Mouse (Mus musculus) adipocyte (in vitro differentiated cells): ENCODE data around the gene Pcsk5.

Experiments
- DNase-seq: peaks from one replicate; pipeline ENCODE4 v3.0.0-alpha.2; 2016; ENCODE audit warnings: low spot score

Pcsk5 gene

DNA sequence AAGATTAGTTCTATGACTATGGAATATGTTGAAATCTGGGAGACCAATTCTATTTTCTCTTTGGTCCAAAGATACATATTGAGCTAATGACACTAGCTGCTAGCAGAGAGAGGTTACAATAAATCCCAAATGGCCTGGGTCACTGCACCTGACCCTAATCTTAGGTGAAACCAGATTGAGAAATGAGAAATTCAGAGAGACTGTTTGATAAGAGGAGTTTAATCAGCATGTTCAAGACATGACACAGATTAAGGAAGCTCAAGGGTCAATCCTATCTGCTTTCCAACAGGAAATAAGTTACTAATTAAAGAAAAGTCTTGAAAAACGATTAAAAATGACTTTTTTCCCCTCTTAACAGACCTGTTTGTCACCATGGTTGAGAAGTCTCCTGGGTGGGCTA is 96.0 kb downstream of the Pcsk5 start:
- DNase-seq = no peak

DNA sequence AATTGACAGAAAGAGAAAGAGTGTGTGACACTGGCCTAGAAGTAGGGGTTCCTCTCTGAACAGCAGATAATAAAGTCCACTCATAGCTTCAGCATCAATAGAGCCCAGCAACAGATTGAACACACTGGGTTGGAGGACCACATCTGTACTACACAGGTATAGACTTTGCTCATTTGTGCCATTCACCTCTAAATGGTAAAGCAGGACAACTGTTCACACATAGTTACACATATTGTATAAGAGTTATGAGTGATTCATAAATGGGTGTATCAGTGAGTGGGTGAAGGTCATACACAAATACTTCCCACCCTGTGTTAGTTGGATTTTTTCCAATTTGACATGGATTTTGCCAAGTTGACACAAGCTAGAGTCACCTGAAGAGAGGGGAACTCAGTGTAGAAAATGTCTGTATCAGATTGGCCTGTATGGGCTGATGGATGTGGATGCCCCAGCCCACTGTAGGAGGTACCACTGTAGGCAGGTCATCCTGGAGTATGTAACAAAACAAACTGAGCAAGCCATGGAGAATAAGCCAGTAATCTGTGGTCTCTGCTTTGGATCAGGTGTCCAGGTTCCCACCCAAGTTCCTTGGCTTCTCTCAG is 104.7 kb downstream of the Pcsk5 start:
- DNase-seq = no peak

DNA sequence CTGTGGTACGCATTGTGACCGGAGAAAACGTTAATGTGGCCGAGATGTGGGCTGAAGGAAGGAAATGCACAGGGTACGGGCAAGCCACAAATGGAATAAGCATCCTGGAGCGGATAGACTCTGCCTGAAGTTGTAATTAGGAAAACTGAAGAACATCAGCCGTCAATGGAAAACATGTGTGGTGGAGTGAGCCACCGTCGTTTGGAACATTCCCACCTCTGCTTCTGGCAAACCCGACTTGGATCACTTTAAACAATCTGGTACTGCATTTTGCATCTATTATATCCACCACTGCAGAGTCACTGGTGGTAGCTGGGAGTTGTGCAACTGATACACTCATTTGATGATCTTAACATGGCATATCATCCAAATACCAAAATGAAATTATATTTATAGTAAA is 120.4 kb downstream of the Pcsk5 start:
- no peak for DNase-seq

DNA sequence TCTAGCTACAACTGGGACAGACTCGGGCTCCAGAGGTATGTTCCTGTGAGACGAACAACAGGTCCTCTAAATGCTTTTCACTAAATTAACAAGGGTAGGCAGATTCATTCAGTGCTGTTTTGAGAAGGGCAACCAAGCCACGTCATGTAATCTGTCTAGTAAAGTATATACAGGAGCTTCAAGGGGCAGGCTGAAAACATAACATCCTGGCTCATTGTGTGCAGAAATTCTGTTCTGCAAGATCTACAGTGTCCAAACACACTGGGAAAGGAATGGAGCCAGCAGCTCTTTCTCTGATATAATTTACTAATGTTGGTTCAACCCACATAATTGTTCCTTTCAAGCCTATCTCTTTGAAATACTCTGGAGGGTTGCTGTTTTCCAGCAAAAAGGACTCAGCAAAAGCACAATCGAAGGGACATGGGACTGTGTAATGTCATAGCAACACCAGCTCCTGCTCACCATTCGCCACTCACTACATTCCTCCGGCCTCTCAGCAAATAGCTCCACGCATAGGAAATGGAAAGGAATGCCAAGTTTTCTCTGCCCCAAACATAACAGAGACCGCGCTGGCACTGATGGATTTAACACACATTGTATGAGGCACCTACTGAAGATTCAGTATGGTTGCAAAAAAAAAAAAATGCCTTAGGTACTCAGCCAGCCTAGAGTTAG is 122.0 kb downstream of the Pcsk5 start:
- DNase-seq = no peak

DNA sequence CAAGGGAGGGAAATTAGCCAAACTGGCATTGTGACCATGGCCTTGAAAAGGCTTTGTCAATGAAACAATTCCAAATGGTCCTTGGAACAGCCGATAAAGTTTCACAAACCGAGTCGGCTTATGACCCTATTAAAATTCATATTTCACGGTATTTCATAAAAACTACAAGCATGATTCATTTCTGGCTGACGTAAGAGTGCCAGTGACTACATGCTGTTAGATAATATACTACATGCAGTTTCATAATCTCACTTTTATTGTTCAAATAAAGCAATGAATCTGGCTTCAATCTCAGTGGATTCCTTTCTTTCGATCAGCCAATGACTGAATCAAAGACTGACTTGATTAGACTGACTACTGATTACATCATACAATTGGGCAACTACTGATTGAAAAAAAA is 145.8 kb downstream of the Pcsk5 start:
- peak; percentile 2 for DNase-seq

DNA sequence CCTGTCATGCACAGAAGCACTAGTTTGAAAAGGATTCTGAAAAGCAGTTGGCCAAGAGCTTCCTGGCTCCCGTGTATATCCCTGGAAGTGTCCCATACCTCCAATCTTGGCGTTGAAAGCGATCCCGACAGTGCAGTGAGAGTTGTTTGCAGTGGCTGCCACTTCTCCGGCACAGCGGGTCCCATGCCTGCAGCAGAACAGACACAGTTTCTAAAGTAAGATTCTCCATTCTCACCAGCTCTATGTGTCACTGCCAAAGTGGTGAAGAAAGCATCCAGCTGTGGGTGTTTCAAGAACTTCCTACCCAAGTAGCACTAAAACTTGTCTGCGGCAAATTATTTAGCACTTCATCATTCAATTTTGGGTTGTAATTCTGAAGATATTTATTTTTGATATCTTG is 159.1 kb downstream of the Pcsk5 start:
- DNase-seq = no peak

DNA sequence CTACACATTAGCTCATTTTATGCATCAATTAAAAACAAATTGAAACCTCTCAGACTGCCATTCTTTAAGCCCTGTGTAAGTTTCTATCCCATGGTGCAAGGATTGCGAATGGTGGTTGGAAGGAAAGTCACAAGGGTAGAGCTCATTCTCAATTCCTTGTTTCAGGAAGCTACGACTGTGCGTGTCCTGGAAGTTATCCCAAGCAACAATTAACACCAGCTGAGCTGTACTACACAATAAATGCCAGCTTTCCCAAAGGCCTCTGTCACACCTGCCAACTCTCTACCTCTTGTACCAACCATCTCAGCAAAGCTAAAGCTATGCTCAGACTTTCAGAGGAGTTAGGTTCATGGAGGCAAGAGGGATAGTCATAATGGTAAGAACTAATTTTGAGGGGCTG is 174.8 kb downstream of the Pcsk5 start:
- DNase-seq = no peak

DNA sequence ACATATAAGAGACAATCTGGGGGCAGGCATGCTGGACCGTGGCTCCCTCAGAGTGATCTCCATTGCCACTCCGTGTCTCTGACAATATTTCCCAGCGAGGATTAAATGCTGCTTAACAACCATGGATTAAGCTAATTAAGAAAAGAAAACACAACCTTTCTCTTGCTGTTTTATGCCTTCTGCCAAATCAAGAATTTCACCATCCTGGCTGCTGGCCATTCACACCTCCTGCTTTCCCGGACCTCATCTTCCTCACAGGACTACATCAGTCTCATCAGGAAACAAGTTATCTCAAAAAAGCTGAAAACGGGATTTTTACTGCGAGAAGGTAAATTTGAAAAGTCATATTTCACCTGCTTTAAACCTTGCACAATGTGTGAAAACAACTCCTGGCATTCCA is 175.2 kb downstream of the Pcsk5 start:
- no peak for DNase-seq

DNA sequence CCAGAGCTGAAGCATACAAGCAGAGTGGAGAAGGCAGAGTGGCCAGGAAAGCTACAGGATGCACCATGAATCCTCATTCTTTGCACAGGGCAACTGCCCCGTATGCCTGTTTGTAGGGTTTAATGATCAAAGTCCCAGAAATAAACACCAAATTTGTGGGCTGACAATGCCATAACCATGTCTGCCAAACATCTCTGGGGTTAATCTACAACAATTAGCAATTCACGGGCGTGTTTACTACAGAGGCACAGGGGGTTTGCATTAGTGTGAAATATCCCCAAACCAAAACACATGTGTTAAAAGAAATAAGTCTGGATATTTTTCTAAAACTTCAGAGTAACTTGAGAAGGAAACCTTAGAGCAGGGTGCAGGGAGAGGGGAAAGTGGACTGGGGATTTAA is 178.1 kb downstream of the Pcsk5 start:
- DNase-seq = no peak

DNA sequence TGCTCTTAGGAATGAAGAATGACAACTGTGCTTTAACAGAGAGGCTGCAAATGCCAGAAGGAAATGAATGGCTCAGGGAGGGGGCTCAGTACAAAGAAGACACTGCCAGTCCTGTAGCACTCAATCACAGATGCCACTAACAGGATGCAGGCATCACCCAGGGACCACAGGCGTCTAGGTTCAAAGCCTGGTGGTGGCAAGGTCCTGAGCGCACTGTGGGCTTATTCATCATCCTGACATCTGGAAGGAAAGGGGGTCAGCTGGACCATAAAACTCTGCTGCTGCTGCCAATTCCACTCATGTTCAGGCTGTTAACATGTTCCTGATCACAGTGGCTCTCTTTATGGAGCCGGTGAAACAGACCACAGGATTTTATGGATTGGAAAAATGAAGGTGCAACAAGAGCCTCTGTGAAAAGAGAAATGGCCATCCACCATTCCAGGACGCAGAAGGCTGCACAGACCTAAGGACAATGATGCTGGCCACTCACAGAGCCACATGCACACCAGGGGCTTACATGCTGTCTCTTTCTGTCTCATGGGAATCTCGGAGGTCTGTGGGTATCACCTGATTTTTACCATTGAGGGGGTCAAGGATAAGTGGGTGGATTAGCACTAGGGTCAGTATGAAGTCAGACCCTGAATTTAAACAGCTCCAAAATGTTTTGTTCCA is 186.5 kb downstream of the Pcsk5 start:
- DNase-seq = no peak

DNA sequence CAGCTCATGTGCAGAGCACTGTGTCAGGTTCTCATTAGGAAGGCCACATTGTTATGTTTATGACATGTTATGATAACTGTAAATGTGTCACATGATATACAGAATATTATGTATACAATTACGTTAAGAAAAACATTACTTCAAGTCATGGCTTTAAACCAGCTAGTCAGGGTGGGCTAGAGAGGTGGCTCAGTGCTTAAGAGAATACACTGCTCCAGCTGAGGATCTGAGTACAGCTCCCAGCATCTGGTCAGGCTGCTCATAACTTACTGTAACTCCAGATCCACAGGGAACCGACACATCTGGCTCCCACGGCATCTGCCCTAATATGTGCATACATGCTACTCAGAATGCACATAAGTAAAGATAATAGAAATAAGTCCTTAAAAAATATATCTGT is 187.5 kb downstream of the Pcsk5 start:
- no peak for DNase-seq

DNA sequence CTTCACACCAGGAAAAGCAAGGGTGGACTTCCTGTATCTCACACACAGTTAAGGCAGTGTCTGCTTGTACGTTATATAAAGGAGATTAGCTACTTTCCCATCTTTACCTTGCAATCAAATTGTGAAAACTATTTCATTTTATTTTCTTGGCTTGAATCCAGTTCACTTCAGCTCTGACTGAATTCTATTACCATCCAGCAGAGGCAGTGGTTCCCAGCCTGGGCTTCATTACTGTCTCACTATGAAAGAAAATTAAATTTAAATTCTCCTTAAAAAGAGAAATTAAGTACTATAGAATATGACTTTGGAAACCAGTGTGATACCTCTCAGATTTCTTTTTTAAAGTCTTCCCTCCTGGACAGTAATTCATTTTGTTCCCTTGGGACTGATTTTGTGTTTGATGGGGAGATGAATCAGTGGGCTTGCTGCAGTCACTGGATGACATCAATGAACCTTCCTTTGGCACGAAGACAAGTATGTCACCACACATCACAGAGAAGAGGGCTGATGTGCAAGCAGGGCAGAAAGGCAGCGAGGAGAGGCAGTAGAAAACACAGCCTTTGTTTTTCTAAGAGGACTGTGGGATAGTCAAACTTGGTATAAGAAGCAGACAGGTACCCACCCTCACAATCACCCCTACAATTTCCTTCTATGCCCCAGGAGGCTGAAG is 194.2 kb downstream of the Pcsk5 start:
- DNase-seq = no peak

DNA sequence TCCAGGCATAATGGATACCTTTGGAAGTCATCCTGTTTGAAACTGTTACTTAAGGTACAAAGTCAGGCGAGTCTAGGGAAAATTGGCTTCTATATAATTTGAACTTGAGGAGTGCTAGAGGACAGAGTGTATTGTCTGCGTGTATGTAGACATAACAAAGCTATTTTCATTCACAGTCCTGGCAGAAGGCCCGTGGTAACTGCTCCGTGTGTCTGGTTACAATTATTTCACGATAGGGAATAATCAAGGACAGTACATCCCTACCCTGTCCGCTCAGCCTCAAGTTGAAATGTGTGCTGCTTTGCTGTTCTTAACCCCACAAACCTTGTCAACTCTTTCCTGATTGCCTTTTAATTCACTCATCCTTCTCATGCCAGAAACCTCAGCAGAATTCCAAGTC is 201.4 kb downstream of the Pcsk5 start:
- DNase-seq = no peak

DNA sequence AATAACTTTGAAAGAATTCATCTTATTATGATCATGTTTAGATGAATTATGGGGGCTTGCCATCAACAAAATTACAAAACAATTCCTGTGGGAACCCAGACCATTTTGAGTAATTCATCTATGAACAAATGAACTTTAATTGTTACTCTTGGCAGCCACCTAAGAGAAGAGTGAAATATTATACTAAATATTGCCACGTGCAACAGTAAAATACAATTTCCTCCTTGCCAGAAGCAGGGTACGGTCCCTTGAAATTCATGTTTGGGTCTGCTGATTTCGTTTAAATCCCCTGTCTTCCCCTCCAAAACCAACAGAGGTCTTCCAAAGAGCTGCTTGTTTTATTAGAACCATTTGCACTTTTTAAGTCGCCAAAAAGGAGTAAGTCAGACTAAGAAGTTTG is 221.8 kb downstream of the Pcsk5 start:
- no peak for DNase-seq

DNA sequence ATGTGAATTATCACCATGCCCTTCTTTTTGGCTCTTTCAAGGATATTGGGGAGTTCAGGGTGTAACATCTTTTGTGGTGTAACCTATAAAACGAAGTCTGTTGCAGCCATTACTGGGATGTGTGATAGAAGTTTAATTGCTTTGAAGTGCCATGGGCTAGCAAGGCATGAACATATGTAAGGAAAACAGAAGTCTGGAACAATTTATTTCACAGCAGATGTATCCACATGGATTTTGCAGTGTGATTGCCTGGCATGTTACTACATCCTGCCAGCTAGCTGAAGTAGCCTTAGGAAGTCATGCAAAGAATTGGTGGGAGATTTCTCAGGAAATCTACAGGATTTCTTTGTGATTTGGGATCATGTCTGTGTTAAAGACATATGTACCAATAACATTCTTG is 230.9 kb downstream of the Pcsk5 start:
- DNase-seq = no peak

DNA sequence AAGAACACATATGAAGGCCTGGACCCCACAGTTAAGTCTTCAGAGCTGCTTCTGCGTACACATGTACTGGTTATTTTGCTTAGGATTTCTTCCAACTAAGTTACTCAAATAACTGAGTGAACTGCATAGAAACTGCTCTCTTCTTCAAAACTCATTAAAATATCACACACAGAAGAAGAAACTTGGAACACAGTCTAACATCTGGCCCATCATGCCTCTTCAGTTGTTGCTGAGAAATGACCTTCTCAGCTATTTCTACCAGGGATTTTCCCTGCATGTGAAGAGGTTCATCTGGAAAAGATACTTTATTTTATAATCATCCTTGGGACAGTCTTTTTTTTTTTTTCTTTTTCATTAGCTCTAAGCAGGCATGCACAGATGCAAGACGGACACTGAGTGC is 231.3 kb downstream of the Pcsk5 start:
- no peak for DNase-seq

DNA sequence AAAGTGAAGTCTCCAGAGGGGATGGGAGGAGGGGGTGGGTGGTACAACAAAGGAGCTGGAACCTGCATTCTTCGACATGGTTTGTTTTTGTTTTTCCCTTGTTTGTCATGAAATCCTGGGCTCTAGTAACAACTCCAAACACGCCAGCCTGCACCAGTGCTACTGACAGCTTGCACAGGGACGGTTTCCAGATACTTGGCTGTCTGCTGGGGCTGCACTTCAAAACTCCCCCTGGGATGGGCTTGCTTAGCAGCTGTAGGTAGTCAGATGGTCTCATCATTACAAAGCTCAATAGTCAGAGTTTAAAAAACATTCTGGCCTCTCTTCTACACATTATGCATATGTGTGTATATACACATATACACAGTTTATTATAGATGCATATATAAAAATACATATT is 234.1 kb downstream of the Pcsk5 start:
- DNase-seq = no peak

DNA sequence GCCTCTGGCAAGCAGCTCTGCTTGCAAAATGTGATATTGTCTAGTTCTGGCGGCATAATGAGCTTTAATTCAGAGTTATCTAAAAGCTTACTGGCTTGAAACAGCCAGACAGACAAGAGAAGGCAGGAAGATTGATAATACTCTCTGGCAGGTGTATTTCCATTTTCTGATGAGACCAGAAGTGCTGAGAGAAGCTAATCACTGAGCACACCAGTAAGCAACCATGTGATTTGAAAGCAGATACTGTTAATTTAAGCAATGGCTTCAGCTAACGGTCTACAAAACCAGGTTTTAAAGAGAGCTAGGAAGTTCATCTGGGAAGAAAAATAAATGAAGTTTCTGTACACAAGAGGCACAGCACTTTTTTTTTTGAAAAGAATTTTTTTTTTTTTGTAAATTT is 237.1 kb downstream of the Pcsk5 start:
- DNase-seq = no peak

DNA sequence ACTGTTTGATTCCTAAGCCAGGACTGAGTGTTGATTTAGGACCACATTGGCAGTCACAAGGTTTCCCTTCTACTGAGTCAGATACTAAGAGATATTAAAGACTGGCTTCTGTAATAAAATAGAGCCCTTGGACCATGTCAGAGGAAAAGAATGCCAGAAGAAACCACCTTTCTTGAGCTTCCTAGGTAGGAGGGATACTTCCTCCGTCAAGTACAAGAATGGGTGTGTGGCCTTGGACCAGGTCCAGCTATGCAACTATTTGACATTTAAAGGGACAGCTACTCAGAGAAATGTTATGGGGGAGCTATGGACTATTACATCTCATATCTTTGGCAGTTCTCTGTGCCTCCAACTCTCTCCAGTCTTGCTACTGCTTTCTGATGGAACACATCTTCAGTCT is 244.6 kb downstream of the Pcsk5 start:
- no peak for DNase-seq

DNA sequence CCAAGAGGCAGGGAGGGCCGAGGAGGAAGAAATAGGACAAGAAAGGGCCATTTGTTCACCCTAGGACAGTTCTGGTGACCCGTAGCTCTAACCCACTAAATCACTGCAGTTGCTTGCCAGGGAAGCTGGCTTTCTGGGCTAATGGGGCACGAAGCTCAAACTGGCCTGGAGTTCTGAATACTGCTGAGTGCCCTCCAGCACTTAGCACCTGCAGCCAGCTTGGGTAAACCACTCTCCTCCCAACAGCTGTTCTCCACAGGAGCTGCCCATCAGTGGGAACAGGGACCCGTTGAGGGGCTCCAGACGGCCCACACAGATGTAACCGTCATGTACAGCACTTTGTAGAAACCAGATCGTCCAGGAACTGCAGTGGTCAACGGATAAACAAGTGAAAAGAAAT is 246.1 kb downstream of the Pcsk5 start:
- no peak for DNase-seq

DNA sequence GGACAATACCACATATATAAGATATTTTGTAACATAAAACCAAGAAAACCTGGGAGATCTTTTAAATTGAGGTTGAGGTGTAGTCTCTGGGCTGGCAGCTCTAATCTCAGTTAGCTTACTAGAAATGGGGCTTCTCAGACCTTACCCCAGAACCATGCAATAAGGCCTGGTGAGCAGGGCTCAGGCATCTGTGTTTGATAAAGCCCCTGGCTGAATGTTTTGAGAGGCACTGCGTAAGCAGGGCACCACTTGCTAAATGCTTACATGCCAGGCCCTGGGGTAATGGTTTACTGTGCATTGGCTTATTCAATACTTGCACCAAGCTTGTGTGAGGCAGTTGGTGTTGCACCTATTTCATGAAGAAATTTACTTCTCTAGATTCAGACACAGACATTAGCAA is 247.1 kb downstream of the Pcsk5 start:
- DNase-seq = no peak

DNA sequence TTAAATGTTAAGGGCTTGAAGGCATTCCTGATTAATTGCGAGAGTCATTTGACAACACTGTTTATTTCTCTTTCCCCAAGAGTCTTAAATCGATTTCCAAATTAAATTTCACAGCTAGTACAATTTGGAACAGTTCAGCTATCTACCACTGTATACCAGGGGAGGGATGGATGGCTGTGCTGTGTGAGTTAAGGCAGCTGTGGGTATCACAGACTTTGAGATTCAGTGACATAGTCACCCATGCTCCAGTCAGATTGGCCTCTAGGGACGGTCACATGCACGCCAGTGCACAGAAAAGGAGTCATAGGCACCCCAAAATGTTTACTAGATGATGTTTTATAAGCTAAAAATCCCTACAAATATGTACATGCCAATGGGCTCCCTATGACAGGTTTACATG is 260.0 kb downstream of the Pcsk5 start:
- DNase-seq = no peak

DNA sequence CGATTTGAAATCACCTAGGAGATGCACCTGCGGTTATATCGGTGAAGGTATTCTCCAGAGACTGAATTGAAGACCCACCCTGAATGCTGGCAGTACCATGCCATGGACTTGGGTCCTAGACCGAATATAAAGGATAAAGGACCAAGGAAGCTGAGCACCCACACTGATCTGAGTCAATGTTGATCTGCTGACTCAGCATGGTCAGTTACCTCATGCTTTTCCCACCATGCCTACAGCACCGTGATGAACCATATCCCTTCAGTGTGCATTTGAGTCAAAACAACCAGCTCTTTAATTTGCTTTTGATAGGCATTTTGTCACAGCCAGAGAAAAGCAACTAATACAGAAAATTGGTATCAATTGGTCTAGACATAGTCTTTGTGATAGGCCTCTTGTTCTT is 262.9 kb downstream of the Pcsk5 start:
- no peak for DNase-seq
